In genomic region chr11:11879699-11880002, GRCm38 (mm10) we compare ENCODE assay signal across 11 mouse cellular contexts. TPM values are rescaled to one million over a fixed set of nuclear protein-coding genes. Genes with fewer than 3 reads are reported as not detected.
DNase-seq lines count a peak whose midpoint lies in the region; ATAC-seq and TF ChIP-seq lines count a peak whose summit lies in the region.
"Had no signal": no experiment of that assay in that cellular context is flagged by ENCODE, and none has a peak within 500 bp of the region (broad histone marks: within the 10 kb centered on the region; RNA-seq: fewer than 3 reads in every experiment).

No protein-coding gene starts in this region.

- no peak for DNase-seq in hindbrain, embryonic 11.5 days (ENCODE audit: low spot score)
- peak; percentile 50 for DNase-seq in ES-E14 (ENCODE audit: low read depth, low spot score)
- no peak for DNase-seq in B cell, adult 2 months
- no peak for DNase-seq in right cerebral cortex, postnatal 36 days (ENCODE audit: low spot score in 2 of 2)
- DNase-seq: cerebellum, postnatal 25 days; forebrain, postnatal 0 days; layer of hippocampus, adult 9-11 months had no signal

- 61% methylated on average over 4 of the region's 4 CpGs for WGBS in hindbrain, embryonic 11.5 days
- WGBS in hindbrain, embryonic 16.5 days: 75% methylated on average over 4 of the region's 4 CpGs
- 46% methylated on average over 4 of the region's 4 CpGs for WGBS in limb, embryonic 12.5 days

- H3K9ac ChIP-seq in hindbrain, embryonic 11.5 days (ENCODE audit: low read depth, low read length): no peak overlapping the region
- H3K9ac ChIP-seq in hindbrain, embryonic 16.5 days (ENCODE audit: low read depth, low read length): no peak overlapping the region
- H3K9ac ChIP-seq in ES-E14 (ENCODE audit: insufficient read depth, low read depth, low read length, poor library complexity, severe bottlenecking): no peak overlapping the region; the same call in 1 of the 2 replicates
- no peak overlapping the region; the same call in 1 of the 2 replicates for H3K9ac ChIP-seq in limb, embryonic 12.5 days (replicated peaks)
- H3K9ac ChIP-seq: forebrain, postnatal 0 days; hindbrain, embryonic 15.5 days had no signal

- H3K4me1 ChIP-seq in hindbrain, embryonic 11.5 days (replicated peaks; ENCODE audit: control insufficient read depth, insufficient read depth, low read length): peaks cover 5% of the 10 kb centered on the region
- peaks cover 6% of the 10 kb centered on the region for H3K4me1 ChIP-seq in hindbrain, embryonic 16.5 days (ENCODE audit: control insufficient read depth, insufficient read depth, low read depth, low read length)
- H3K4me1 ChIP-seq in E14TG2a.4 (replicated peaks; ENCODE audit: low read depth, low read length) (peaks cover 71% of the 10 kb centered on the region), ES-E14 (ENCODE audit: control insufficient read depth in 2 of 2, insufficient read depth in 2 of 2, low read length in 2 of 2, poor library complexity in 1 of 2) (peaks cover 29 to 31% of the 10 kb centered on the region in 2 experiments)
- H3K4me1 ChIP-seq in limb, embryonic 12.5 days (replicated peaks): peaks cover 37% of the 10 kb centered on the region

- no peak for ATAC-seq in hindbrain, embryonic 11.5 days (ENCODE audit: low FRiP score)
- ATAC-seq in hindbrain, embryonic 16.5 days: no peak
- ATAC-seq in limb, embryonic 12.5 days (ENCODE audit: insufficient number of reproducible peaks, insufficient read depth, low FRiP score, low TSS enrichment, low read depth): no peak
- ATAC-seq: forebrain, postnatal 0 days had no signal

- no peaks in the 10 kb centered on the region for H3K36me3 ChIP-seq in hindbrain, embryonic 11.5 days (ENCODE audit: control insufficient read depth, insufficient read depth, low read length)
- H3K36me3 ChIP-seq in hindbrain, embryonic 16.5 days (ENCODE audit: control insufficient read depth, insufficient read depth, low read length): no peaks in the 10 kb centered on the region
- H3K36me3 ChIP-seq in E14TG2a.4 (ENCODE audit: insufficient read depth, low read length) (no peaks in the 10 kb centered on the region), ES-E14 (ENCODE audit: control insufficient read depth, insufficient read depth, low read length, poor library complexity, severe bottlenecking) (no peaks in the 10 kb centered on the region)
- H3K36me3 ChIP-seq in limb, embryonic 12.5 days: no peaks in the 10 kb centered on the region
- H3K36me3 ChIP-seq: hindbrain, embryonic 15.5 days had no signal

- no peak overlapping the region for H3K4me3 ChIP-seq in hindbrain, embryonic 11.5 days (ENCODE audit: low read depth, low read length)
- H3K4me3 ChIP-seq in hindbrain, embryonic 16.5 days (ENCODE audit: low read length): no peak overlapping the region
- H3K4me3 ChIP-seq in E14TG2a.4 (replicated peaks; ENCODE audit: low read length): peak overlapping the region; percentile 47
- H3K4me3 ChIP-seq in ES-E14 (ENCODE audit: insufficient read depth in 1 of 2, low read depth in 1 of 2, low read length in 2 of 2, poor library complexity in 1 of 2, severe bottlenecking in 1 of 2): peak overlapping the region in 1 of 2 experiments; percentile 7; a peak in 1 of 4 replicates
- H3K4me3 ChIP-seq in limb, embryonic 12.5 days (replicated peaks): no peak overlapping the region
- H3K4me3 ChIP-seq: hindbrain, embryonic 15.5 days had no signal

- no peak for TF ChIP-seq CTCF in E14TG2a.4 (conservative IDR thresholded peaks at IDR 0.05; ENCODE audit: low read length)

- H3K9me3 ChIP-seq in hindbrain, embryonic 11.5 days (ENCODE audit: control insufficient read depth, low read length): no peaks in the 10 kb centered on the region
- no peaks in the 10 kb centered on the region for H3K9me3 ChIP-seq in hindbrain, embryonic 16.5 days (ENCODE audit: control insufficient read depth, low read length)
- H3K9me3 ChIP-seq in E14TG2a.4 (ENCODE audit: low read length) (no peaks in the 10 kb centered on the region), ES-E14 (ENCODE audit: control insufficient read depth, insufficient read depth, low read depth, low read length) (no peaks in the 10 kb centered on the region)
- no peaks in the 10 kb centered on the region for H3K9me3 ChIP-seq in limb, embryonic 12.5 days
- H3K9me3 ChIP-seq: hindbrain, embryonic 15.5 days had no signal

- H3K27ac ChIP-seq in hindbrain, embryonic 11.5 days (ENCODE audit: low read depth, low read length): peak overlapping the region; percentile 59; the same call in 1 of the 2 replicates
- no peak overlapping the region for H3K27ac ChIP-seq in hindbrain, embryonic 16.5 days (ENCODE audit: low read depth, low read length)
- H3K27ac ChIP-seq in ES-E14 (ENCODE audit: insufficient read depth, low read depth, low read length, poor library complexity, severe bottlenecking): peak overlapping the region; percentile 72; the same call in 1 of the 2 replicates
- H3K27ac ChIP-seq in limb, embryonic 12.5 days: peak overlapping the region; percentile 95

- H3K4me2 ChIP-seq in hindbrain, embryonic 11.5 days (replicated peaks; ENCODE audit: low read depth, low read length): no peak overlapping the region
- H3K4me2 ChIP-seq in hindbrain, embryonic 16.5 days (ENCODE audit: low read length): no peak overlapping the region
- no peak overlapping the region for H3K4me2 ChIP-seq in limb, embryonic 12.5 days
- H3K4me2 ChIP-seq: hindbrain, embryonic 15.5 days had no signal

- H3K27me3 ChIP-seq in hindbrain, embryonic 11.5 days (ENCODE audit: control insufficient read depth, insufficient read depth, low read length): no peaks in the 10 kb centered on the region
- no peaks in the 10 kb centered on the region for H3K27me3 ChIP-seq in hindbrain, embryonic 16.5 days (replicated peaks; ENCODE audit: control insufficient read depth, insufficient read depth, low read length)
- peaks cover 3% of the 10 kb centered on the region for H3K27me3 ChIP-seq in E14TG2a.4 (ENCODE audit: insufficient read depth, low read length)
- no peaks in the 10 kb centered on the region for H3K27me3 ChIP-seq in limb, embryonic 12.5 days
- H3K27me3 ChIP-seq: hindbrain, embryonic 15.5 days had no signal

- in situ Hi-C loops in ES-E14 (cut with MboI; ENCODE audit: low sequenced_read_pairs in 2 of 2, unreplicated experiment in 2 of 2): no loop called here

TF ChIP-seq in ES-E14, 5 proteins besides CTCF, POLR2A, EP300 and RAD21:
- TF ChIP-seq CHD2 (IDR thresholded peaks at IDR 0.05; ENCODE audit: low read depth, low read length) (no peak), HCFC1 (IDR thresholded peaks at IDR 0.05; ENCODE audit: borderline replicate concordance, insufficient read depth, low read length) (no peak), MAFK (IDR thresholded peaks at IDR 0.05; ENCODE audit: insufficient read depth, low read depth, low read length) (no peak), ZC3H11A (IDR thresholded peaks at IDR 0.05; ENCODE audit: borderline replicate concordance, low read depth, low read length) (no peak), ZNF384 (IDR thresholded peaks at IDR 0.05; ENCODE audit: low read depth, low read length) (no peak)

RNA-seq across cellular contexts. Expression of gene Ddc, which starts 18.3 kb away (rescaled TPM):
- polyA plus RNA-seq in hindbrain, embryonic 11.5 days (2014; fragmentation: Nextera tagmentation; extraction: Ambion mirVana): 8.3 and 14.3 TPM in 2 replicates
- 10.6 and 11.9 TPM in 2 replicates for polyA plus RNA-seq in hindbrain, embryonic 16.5 days (2015; fragmentation: Nextera tagmentation; extraction: Ambion mirVana)
- total RNA-seq in ES-E14 (2012; rRNA removed): 16.1 and 29.1 TPM in 2 replicates
- polyA plus RNA-seq in limb, embryonic 12.5 days (2016; fragmentation: Nextera tagmentation; extraction: Ambion mirVana): 11.9 and 13.0 TPM in 2 replicates
